Comparison of ENCODE assay signal across 25 mouse cellular contexts in the genomic region with DNA sequence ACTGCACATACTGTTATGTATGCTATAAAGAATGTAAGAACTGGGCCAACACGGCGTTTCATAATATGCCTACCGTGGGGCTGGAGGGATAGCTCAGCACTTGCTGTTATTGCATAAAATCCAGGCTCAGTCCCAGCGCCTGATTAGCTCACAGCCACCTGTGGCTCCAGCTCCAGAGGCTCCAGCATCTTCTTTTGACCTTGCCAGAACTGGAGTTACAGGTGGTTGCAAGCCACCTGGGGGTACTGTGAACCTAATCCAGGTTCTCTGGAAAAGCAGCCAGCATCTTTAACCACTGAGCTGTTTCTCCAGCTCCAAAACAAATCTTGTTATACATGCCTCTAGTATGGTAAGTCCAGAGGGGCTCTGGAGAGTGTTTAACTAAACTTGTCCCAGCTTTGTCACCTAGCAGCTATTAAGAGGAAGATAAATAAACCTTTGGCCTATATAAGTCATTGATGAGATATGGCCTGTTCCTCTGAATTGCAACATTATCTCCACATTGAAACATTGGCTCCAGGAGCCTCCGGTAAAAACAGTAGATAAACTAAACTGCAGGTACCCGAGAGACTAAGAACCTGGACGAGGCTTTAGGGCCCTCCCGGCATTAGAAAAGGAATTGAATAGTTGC. TPM values are rescaled to one million over a fixed set of nuclear protein-coding genes. Genes with fewer than 3 reads are reported as not detected.
DNase-seq lines count a peak whose midpoint lies in the region; ATAC-seq lines count a peak whose summit lies in the region.
"Had no signal": no experiment of that assay in that cellular context is flagged by ENCODE, and none has a peak within 500 bp of the region (broad histone marks: within the 10 kb centered on the region; RNA-seq: fewer than 3 reads in every experiment).

No protein-coding gene starts in this region.

- peak; percentile 23 for DNase-seq in adrenal gland, postnatal 14 days
- DNase-seq in adrenal gland, adult 8-10 months = no peak
- DNase-seq in layer of hippocampus, postnatal 25 days (ENCODE audit: extremely low spot score in 1 of 2, low spot score in 1 of 2) = no peak
- DNase-seq in right cerebral cortex, adult 2 months (ENCODE audit: low spot score in 2 of 2) = no peak
- DNase-seq: adrenal gland, postnatal 36 days; B cell, adult 2 months; cerebellum, adult 11 months; cerebellum, adult 2 months; cerebellum, adult 9-11 months; cerebellum, postnatal 25 days; gastrocnemius, postnatal 10 days; gastrocnemius, postnatal 36 days; heart, adult 11 months; kidney, adult 11 months had no signal

- H3K36me3 ChIP-seq in intestine, embryonic 15.5 days = no peaks in the 10 kb centered on the region
- no peaks in the 10 kb centered on the region for H3K36me3 ChIP-seq in forebrain, embryonic 13.5 days (ENCODE audit: poor library complexity, severe bottlenecking)
- H3K36me3 ChIP-seq: embryonic facial prominence, embryonic 12.5 days; embryonic facial prominence, embryonic 15.5 days; forebrain, embryonic 12.5 days; hindbrain, embryonic 12.5 days had no signal

- peak; percentile 62; the same call in 1 of the 2 replicates for ATAC-seq in intestine, embryonic 15.5 days
- ATAC-seq in forebrain, embryonic 13.5 days = no peak
- ATAC-seq: activated CD4-positive, CD25-positive, alpha-beta regulatory T cell, adult 4 months; forebrain, embryonic 16.5 days; hindbrain, embryonic 16.5 days had no signal

- no peak overlapping the region for H3K9ac ChIP-seq in intestine, embryonic 15.5 days
- H3K9ac ChIP-seq in forebrain, embryonic 13.5 days = no peak overlapping the region
- H3K9ac ChIP-seq: embryonic facial prominence, embryonic 12.5 days; embryonic facial prominence, embryonic 15.5 days; forebrain, embryonic 12.5 days; hindbrain, embryonic 12.5 days had no signal

- 55% methylated on average over 8 of the region's 8 CpGs for WGBS in intestine, embryonic 15.5 days
- 94% methylated on average over 8 of the region's 8 CpGs for WGBS in forebrain, embryonic 13.5 days

- no peaks in the 10 kb centered on the region for H3K27me3 ChIP-seq in intestine, embryonic 15.5 days (replicated peaks)
- no peaks in the 10 kb centered on the region for H3K27me3 ChIP-seq in forebrain, embryonic 13.5 days
- H3K27me3 ChIP-seq: embryonic facial prominence, embryonic 12.5 days; embryonic facial prominence, embryonic 15.5 days; forebrain, embryonic 12.5 days; hindbrain, embryonic 12.5 days had no signal

- 0 out of 2 replicates have a peak overlapping the region, but pooled peaks have one; percentile 0 for H3K27ac ChIP-seq in brown adipose tissue, adult 24 weeks (replicated peaks; ENCODE audit: low read depth, low read length)
- H3K27ac ChIP-seq in intestine, embryonic 15.5 days = no peak overlapping the region
- no peak overlapping the region for H3K27ac ChIP-seq in forebrain, embryonic 13.5 days
- H3K27ac ChIP-seq: embryonic facial prominence, embryonic 12.5 days; embryonic facial prominence, embryonic 15.5 days; forebrain, embryonic 12.5 days; hindbrain, embryonic 12.5 days had no signal

- H3K9me3 ChIP-seq in intestine, embryonic 15.5 days = no peaks in the 10 kb centered on the region
- no peaks in the 10 kb centered on the region for H3K9me3 ChIP-seq in forebrain, embryonic 13.5 days (replicated peaks)
- H3K9me3 ChIP-seq: embryonic facial prominence, embryonic 12.5 days; embryonic facial prominence, embryonic 15.5 days; forebrain, embryonic 12.5 days; hindbrain, embryonic 12.5 days had no signal

- no peak overlapping the region for H3K4me3 ChIP-seq in brown adipose tissue, adult 24 weeks (ENCODE audit: insufficient read depth, low read depth, low read length)
- no peak overlapping the region for H3K4me3 ChIP-seq in intestine, embryonic 15.5 days (replicated peaks)
- H3K4me3 ChIP-seq in forebrain, embryonic 13.5 days = no peak overlapping the region
- H3K4me3 ChIP-seq: embryonic facial prominence, embryonic 12.5 days; embryonic facial prominence, embryonic 15.5 days; forebrain, embryonic 12.5 days; hindbrain, embryonic 12.5 days had no signal

- H3K4me2 ChIP-seq in intestine, embryonic 15.5 days (replicated peaks) = no peak overlapping the region
- no peak overlapping the region for H3K4me2 ChIP-seq in forebrain, embryonic 13.5 days
- H3K4me2 ChIP-seq: embryonic facial prominence, embryonic 12.5 days; embryonic facial prominence, embryonic 15.5 days; forebrain, embryonic 12.5 days; heart, embryonic 11.5 days; hindbrain, embryonic 12.5 days had no signal

- H3K4me1 ChIP-seq in brown adipose tissue, adult 24 weeks (ENCODE audit: control insufficient read depth, insufficient read depth, insufficient read length, low read length) = peaks cover 23% of the 10 kb centered on the region
- H3K4me1 ChIP-seq in intestine, embryonic 15.5 days (replicated peaks) = no peaks in the 10 kb centered on the region
- H3K4me1 ChIP-seq in forebrain, embryonic 13.5 days = no peaks in the 10 kb centered on the region
- H3K4me1 ChIP-seq: embryonic facial prominence, embryonic 15.5 days; forebrain, embryonic 12.5 days; hindbrain, embryonic 12.5 days had no signal

RNA-seq across cellular contexts. Expression of gene Itpr2, which starts 37.9 kb away (rescaled TPM):
- 91.9 and 93.3 TPM in 2 replicates for total RNA-seq in adrenal gland, postnatal 14 days (2021)
- 10 to 100 TPM; 40.3 to 45.9 (median 42.7) TPM for total RNA-seq in adrenal gland, adult 8-10 months (2022)
- 33.6 and 35.0 TPM in 2 replicates for polyA plus RNA-seq in brown adipose tissue, adult 24 weeks (2012; ENCODE audit: insufficient read depth, insufficient read length, missing spikeins)
- polyA plus RNA-seq in intestine, embryonic 15.5 days (2015; fragmentation: Nextera tagmentation; extraction: Ambion mirVana) = 8.8 and 10.0 TPM in 2 replicates
- 2.5 and 3.2 TPM in 2 replicates for polyA plus RNA-seq in forebrain, embryonic 13.5 days (2015; fragmentation: Nextera tagmentation; extraction: Ambion mirVana)
- 10 to 100 TPM; 16.6 to 20.5 TPM for total RNA-seq in layer of hippocampus, postnatal 25 days (2021)
